Comparison of ENCODE assay signal across 8 mouse cellular contexts in genomic region chr12:72536021-72536597, GRCm38 (mm10). TPM values are rescaled to one million over a fixed set of nuclear protein-coding genes. Genes with fewer than 3 reads are reported as not detected.
A peak's percentile ranks its signal among the peaks of the same experiment; 100 is the strongest.
DNase-seq lines count a peak whose midpoint lies in the region; ATAC-seq and TF ChIP-seq lines count a peak whose summit lies in the region.

TSS of gene Pcnx4 (plus strand) at chr12:72536383.

- H3K4me3 ChIP-seq in G1E (ENCODE audit: low read depth, low read length) = peak within 1 kb of the TSS; percentile 79
- peak within 1 kb of the TSS; percentile 83 for H3K4me3 ChIP-seq in forebrain, embryonic 16.5 days (replicated peaks; ENCODE audit: low read length)
- H3K4me3 ChIP-seq in layer of hippocampus, adult 2 months = peak within 1 kb of the TSS; percentile 97
- H3K4me3 ChIP-seq in lung, embryonic 14.5 days (ENCODE audit: low read depth, low read length) = peak within 1 kb of the TSS; percentile 67
- H3K4me3 ChIP-seq in olfactory bulb, adult 2 months (ENCODE audit: insufficient read depth, low read depth, low read length) = peak within 1 kb of the TSS; percentile 87
- H3K4me3 ChIP-seq in thymus, adult 2 months (ENCODE audit: control insufficient read depth, insufficient read depth, low read length) = peak within 1 kb of the TSS; percentile 61

- H3K36me3 ChIP-seq in G1E (replicated peaks) = peaks cover 9% of the 10 kb centered on the region
- no peaks in the 10 kb centered on the region for H3K36me3 ChIP-seq in forebrain, embryonic 16.5 days (ENCODE audit: control insufficient read depth, insufficient read depth)
- no peaks in the 10 kb centered on the region for H3K36me3 ChIP-seq in lung, embryonic 14.5 days (ENCODE audit: insufficient read depth)
- H3K36me3 ChIP-seq in thymus, adult 2 months (ENCODE audit: control insufficient read depth, insufficient read depth, low read length) = no peaks in the 10 kb centered on the region

- no peaks in the 10 kb centered on the region for H3K9me3 ChIP-seq in G1E (replicated peaks)
- H3K9me3 ChIP-seq in forebrain, embryonic 16.5 days (ENCODE audit: control insufficient read depth, low read length) = no peaks in the 10 kb centered on the region
- no peaks in the 10 kb centered on the region for H3K9me3 ChIP-seq in lung, embryonic 14.5 days (ENCODE audit: low read depth, low read length)

- intact Hi-C loops in heart, postnatal 36 days (cut with DNase I) = loop anchor here (5.0 to 10.0 kb wide), 3 partner anchors 126 to 451 kb away; partner anchors contain the start of genes Dhrs7, Jkamp and L3hypdh

- peak within 1 kb of the TSS; percentile 84 for H3K9ac ChIP-seq in forebrain, embryonic 16.5 days (replicated peaks; ENCODE audit: low read depth, low read length)
- H3K9ac ChIP-seq in lung, embryonic 14.5 days = peak within 1 kb of the TSS; percentile 62

- DNase-seq in G1E (ENCODE audit: low spot score) = peak; percentile 95
- DNase-seq in cerebellum, adult 18-20 months = peak; percentile 94 to 98
- peak; percentile 98 for DNase-seq in heart, postnatal 36 days
- peak; percentile 96 for DNase-seq in layer of hippocampus, adult 2 months (ENCODE audit: low spot score in 2 of 2)
- DNase-seq in lung, embryonic 14.5 days = peak; percentile 99
- DNase-seq in thymus, adult 2 months = peak; percentile 97

- 0 out of 2 replicates have a peak, but pooled peaks cover 3% of the 10 kb centered on the region for H3K27me3 ChIP-seq in G1E (ENCODE audit: insufficient read depth, low read length)
- H3K27me3 ChIP-seq in forebrain, embryonic 16.5 days (replicated peaks; ENCODE audit: control insufficient read depth, insufficient read depth, low read length) = no peaks in the 10 kb centered on the region
- H3K27me3 ChIP-seq in lung, embryonic 14.5 days (ENCODE audit: insufficient read depth, low read length) = no peaks in the 10 kb centered on the region
- H3K27me3 ChIP-seq in thymus, adult 2 months (ENCODE audit: control insufficient read depth, insufficient read depth, low read length) = no peaks in the 10 kb centered on the region

- H3K4me2 ChIP-seq in forebrain, embryonic 16.5 days (ENCODE audit: low read length) = peak within 1 kb of the TSS; percentile 72
- peak within 1 kb of the TSS; percentile 66 for H3K4me2 ChIP-seq in lung, embryonic 14.5 days

- peaks cover 27% of the 10 kb centered on the region for H3K4me1 ChIP-seq in G1E (ENCODE audit: insufficient read depth, low read depth, low read length)
- H3K4me1 ChIP-seq in forebrain, embryonic 16.5 days (replicated peaks; ENCODE audit: control insufficient read depth, insufficient read depth, low read length) = peaks cover 7% of the 10 kb centered on the region
- no peaks in the 10 kb centered on the region for H3K4me1 ChIP-seq in lung, embryonic 14.5 days (ENCODE audit: insufficient read depth)
- H3K4me1 ChIP-seq in olfactory bulb, adult 2 months (ENCODE audit: control insufficient read depth, insufficient read depth, low read length) = no peaks in the 10 kb centered on the region
- H3K4me1 ChIP-seq in thymus, adult 2 months (replicated peaks; ENCODE audit: control insufficient read depth, insufficient read depth, low read length) = peaks cover 2% of the 10 kb centered on the region; the same call in 1 of the 2 replicates

- peak within 1 kb of the TSS; percentile 65 for H3K27ac ChIP-seq in forebrain, embryonic 16.5 days (ENCODE audit: low read length)
- H3K27ac ChIP-seq in layer of hippocampus, adult 2 months = peak within 1 kb of the TSS; percentile 90
- peak within 1 kb of the TSS; percentile 5; the same call in 1 of the 2 replicates for H3K27ac ChIP-seq in lung, embryonic 14.5 days (ENCODE audit: low read depth)
- H3K27ac ChIP-seq in olfactory bulb, adult 2 months (ENCODE audit: insufficient read depth, low read depth, low read length) = 0 out of 2 replicates have a peak within 1 kb of the TSS, but pooled peaks have one; percentile 8
- no peak within 1 kb of the TSS for H3K27ac ChIP-seq in thymus, adult 2 months (ENCODE audit: control insufficient read depth, insufficient read depth, low read length)

- WGBS in forebrain, embryonic 16.5 days = under 1% methylated on average over 45 of the region's 45 CpGs
- under 1% methylated on average over 45 of the region's 45 CpGs for WGBS in lung, embryonic 14.5 days
- WGBS in olfactory bulb, adult 2 months = under 1% methylated on average over 45 of the region's 45 CpGs
- under 1% methylated on average over 45 of the region's 45 CpGs for WGBS in thymus, adult 2 months

- ATAC-seq in G1E (ENCODE audit: extremely low read depth, insufficient number of reproducible peaks, low FRiP score, poor library complexity, severe bottlenecking) = peak; percentile 99
- ATAC-seq in forebrain, embryonic 16.5 days = peak; percentile 100
- ATAC-seq in lung, embryonic 14.5 days (ENCODE audit: insufficient read depth) = peak; percentile 100

- peak; percentile 65 for TF ChIP-seq POLR2A in olfactory bulb, adult 2 months (IDR thresholded peaks at IDR 0.05; ENCODE audit: insufficient read depth, low read depth, low read length)
- peak; percentile 45; the same call in 1 of the 2 replicates for TF ChIP-seq POLR2A in thymus, adult 2 months (IDR thresholded peaks at IDR 0.05; ENCODE audit: control insufficient read depth, extremely low read depth, insufficient read depth, low read length, poor library complexity)

- no peak for TF ChIP-seq CTCF in G1E (IDR thresholded peaks at IDR 0.05; ENCODE audit: low read depth, low read length)
- TF ChIP-seq CTCF in layer of hippocampus, adult 2 months (conservative IDR thresholded peaks at IDR 0.05) = peak; percentile 37; the same call in 1 of the 2 replicates
- peak; percentile 33 for TF ChIP-seq CTCF in lung, embryonic 14.5 days (IDR thresholded peaks at IDR 0.05; ENCODE audit: low read depth)
- TF ChIP-seq CTCF in olfactory bulb, adult 2 months (IDR thresholded peaks at IDR 0.05; ENCODE audit: insufficient read depth, low read depth, low read length) = 0 out of 2 replicates have a peak, but pooled peaks have one; percentile 16
- TF ChIP-seq CTCF in thymus, adult 2 months (IDR thresholded peaks at IDR 0.05; ENCODE audit: borderline replicate concordance, control insufficient read depth, extremely low read depth, insufficient read depth, low read length, poor library complexity) = peak; percentile 57; the same call in 1 of the 2 replicates

RNA-seq across cellular contexts. Expression of gene Pcnx4, which starts in this region (rescaled TPM):
- total RNA-seq in G1E (2014; fragmentation: Nextera tagmentation) = 12.8 and 12.9 TPM in 2 replicates
- 4.5 and 5.6 TPM in 2 replicates for total RNA-seq in G1E (2017)
- 1.7 and 2.1 TPM in 2 replicates for polyA plus RNA-seq in G1E (2012)
- 23.3 and 24.2 TPM in 2 replicates for polyA plus RNA-seq in forebrain, embryonic 16.5 days (2015; fragmentation: Nextera tagmentation; extraction: Ambion mirVana)
- total RNA-seq in heart, postnatal 36 days (2021) = 1 to 10 TPM; 3.3 to 4.2 TPM
- 10 to 100 TPM; 30.2 to 32.6 TPM for total RNA-seq in layer of hippocampus, adult 2 months (2021)
- 10.8 and 11.5 TPM in 2 replicates for polyA plus RNA-seq in lung, embryonic 14.5 days (2014; fragmentation: Nextera tagmentation; extraction: Ambion mirVana)
- polyA plus RNA-seq in olfactory bulb, adult 2 months (2012; ENCODE audit: insufficient read depth, insufficient read length, low replicate concordance, missing spikeins) = not detected in 2 replicates
- polyA plus RNA-seq in thymus, adult 2 months (2012; rRNA removed) = 3.8 and 4.8 TPM in 2 replicates
